Mouse (Mus musculus) MN1 (cell line): Measurements from ENCODE around the gene Gale.
"Not testable (repeated sequence)": the region's sequence is repeated elsewhere in the genome, so short reads cannot be mapped to it uniquely, and the experiment has no call there.

Source experiments
- DNase-seq: peaks from one replicate; pipeline ENCODE4 v3.0.0-alpha.2; 2016; ENCODE audit warnings: low spot score

The Gale gene

GRCm38 (mm10) chr4:135970585-135970984 is 7.1 kb downstream of the Gale start:
- DNase-seq: no peak

DNA sequence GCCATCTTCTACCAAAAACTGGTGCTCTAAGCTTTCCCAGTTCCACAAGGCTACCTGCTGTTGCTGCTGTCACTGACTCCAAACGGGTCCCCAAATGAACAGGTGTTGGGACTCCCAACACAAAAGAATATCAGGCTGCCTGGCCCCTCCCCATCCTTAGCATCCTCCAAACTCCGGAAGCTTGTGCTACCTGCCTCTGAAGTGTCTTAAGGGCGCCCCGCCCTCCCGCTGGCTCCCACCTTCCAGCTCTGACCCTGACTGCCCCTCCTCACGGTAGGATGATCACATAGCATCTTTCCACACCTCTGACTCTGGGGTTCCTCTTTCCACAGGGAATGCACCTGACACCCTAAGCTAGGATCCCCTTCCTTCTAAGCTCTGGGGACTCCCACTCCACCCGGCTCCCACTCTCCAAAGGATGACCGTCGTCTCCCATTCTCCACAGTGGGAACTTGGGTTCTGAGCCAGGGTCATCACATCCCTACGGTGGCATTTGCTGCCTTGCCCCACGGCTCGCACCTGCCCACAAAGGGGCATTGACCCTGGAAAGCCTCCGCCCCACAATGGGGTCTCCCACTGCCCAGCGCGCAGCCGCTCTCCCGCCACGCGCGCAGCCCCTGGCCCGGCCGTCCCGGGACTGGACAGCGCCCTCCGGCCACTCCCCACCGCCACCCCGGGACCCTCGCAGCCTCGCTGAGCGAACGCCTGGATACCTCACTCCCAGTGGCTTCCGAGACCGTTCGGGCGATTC is 8.5 kb downstream of the Gale start:
- DNase-seq: peak; percentile 34

DNA sequence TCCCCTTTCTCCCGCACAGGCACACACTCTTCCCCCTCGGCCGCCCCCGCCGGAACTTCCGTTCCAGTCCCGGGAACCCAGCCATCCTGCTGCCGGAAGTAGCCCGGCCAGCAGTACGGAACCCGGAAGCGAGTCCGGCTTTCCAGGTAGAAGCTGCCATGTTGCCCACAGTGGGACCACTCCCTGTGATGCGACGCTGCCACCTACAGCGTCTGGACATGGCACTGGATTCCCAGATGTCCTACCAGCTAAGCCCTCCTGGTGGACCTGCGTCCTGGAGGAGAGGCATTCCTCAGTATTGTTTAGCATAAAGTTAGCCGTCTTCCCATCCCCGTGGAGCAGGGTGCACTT is 9.0 kb downstream of the Gale start, which contains the start of gene Lypla2:
Gene Lypla2 (minus strand): TSS at position 71 of the 351 bp plus-strand sequence.
- peak; percentile 84 for DNase-seq

DNA sequence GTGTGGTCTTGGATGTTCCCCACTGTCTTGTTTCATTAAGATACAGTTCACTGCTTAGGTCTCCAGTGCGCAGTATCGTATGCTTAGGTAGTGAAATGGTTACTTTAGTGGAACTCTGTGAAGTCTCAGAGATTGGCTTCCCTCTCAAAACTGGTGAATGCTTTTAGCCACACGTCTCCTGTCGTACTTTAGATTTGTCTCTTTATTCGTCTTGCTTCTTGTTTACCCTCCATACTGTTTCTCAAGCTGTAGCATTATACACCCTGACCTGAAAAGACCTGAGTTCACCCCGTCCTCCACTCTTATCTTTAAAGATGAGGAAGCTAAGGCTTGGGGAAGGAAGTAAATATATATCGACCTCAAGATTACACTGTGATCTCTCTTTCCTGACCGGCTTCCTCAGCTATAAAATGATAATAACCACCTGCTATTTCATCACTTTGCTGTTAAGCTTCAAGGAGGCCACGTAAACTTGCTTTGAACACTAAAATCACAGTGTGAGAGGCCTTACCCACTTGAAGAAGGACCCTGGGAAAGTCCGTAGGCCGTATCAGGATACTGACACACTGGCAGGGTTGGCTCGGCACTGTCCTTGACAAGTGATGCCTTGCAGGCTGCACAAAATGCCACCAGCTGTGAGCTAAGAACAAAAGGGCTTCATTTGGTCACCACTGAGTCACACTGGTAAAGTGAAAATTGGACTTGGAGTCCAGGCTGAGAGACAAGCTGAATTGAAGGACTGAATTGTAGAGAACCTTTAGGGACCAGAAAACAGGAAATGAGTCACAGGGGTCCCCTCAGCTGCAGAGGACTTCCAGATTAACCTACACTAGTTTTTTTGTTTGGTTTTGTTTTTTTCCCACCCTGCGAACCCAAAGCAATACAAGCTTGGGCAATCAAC is 9.6 kb downstream of the Gale start:
- peak; percentile 69 for DNase-seq

DNA sequence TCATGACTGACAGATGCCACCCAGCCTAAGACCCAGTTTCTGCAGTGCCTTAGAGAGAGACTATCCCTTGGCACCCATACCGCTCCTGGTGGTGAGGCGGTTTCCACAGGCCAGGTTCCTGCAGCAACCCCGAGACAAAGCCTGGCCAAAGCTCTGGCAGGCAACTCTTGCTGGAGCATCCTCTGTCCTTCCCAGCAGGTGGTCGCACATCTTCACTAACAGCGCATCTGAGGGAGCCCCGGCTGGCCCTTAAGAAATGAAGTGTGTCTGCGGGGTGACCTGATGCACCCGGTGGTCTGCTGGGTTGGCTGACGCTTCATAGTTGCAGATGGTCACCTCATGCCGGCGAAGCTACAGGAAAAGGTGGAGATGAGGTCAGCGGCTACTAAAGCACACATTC is 12.6 kb downstream of the Gale start:
- no peak for DNase-seq

- DNase-seq: not testable (repeated sequence)
These were observed 16.7 kb downstream of the Gale start for GRCm38 (mm10) chr4:135980223-135980622.

GRCm38 (mm10) chr4:135981524-135982063 is 18.1 kb downstream of the Gale start:
- no peak for DNase-seq

- DNase-seq: no peak
These were observed 21.0 kb downstream of the Gale start for GRCm38 (mm10) chr4:135984556-135984955.

- no peak for DNase-seq
These were observed 21.7 kb downstream of the Gale start for GRCm38 (mm10) chr4:135985193-135985592.

GRCm38 (mm10) chr4:135985769-135986168 is 22.2 kb downstream of the Gale start:
- DNase-seq: no peak

DNA sequence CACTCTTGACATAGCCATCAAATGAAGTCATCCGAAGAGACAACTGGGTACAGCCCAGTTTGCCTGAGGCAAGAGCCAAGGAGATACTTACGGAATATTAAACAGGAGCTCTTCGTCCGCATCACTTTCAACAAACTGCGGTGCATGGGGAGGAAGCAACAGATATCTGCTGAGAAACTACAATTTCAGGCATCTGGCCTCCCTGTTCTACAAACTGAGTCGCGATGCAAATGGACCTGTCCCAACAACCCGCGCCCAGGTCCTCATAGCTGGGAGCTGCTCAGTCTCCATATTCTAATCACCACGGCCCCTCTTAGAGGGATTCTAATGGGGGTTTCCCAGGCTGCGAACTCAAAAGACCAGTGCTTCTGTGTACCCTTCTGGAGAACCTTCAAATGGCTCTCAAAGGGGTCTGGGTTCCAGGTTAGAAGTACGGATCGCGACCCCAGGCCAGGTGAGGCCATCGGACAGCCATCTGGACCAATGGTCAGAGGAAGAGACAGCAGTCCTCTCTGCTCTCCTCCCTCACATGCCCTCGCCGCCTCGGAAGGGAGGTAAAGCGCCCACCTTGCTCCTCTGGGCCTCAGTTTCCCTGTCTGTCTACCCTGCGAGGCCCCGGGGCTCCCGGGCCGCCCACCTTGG is 22.9 kb downstream of the Gale start:
- peak; percentile 37 for DNase-seq

DNA sequence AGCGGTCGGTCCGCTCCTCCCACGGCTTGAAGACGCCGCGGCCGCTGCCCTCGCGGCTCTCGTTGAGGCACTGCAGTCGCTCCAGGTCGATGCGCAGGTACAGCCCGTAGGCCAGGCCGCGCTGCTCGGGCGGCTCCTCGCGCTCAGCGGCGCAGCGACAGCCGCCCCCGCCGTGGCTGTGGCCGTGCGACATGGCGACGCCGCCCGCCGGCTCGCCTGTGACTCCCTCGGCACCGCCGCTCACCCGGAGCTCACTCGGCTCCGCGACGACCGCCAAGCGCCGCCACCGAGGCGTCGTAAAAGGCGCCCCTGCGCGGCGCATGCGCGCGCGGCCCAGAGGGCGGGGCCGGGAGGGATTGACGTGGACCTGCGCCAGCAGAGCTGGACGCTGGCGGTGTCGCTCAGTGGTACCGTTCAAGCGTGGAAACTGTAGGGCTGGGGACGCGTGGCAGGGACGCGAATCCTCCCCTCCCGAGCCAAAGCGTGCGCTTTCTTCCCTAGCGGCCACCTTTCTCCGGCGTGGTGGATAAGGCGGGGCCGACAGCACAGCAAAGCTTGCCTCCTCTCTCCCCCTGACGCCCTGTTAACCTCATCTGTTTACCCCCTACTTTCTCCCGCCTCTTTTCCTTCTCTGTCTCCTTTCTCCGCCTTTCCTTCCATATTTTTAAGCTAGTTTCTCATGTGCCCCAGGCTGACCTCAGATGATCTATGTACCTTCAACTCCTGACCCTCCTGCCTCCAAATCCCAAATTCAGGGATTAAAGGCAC is 23.6 kb downstream of the Gale start, which contains the start of gene Pithd1:
Gene Pithd1 (minus strand): TSS at position 322 of the 768 bp plus-strand sequence.
- DNase-seq: peak; percentile 97

DNA sequence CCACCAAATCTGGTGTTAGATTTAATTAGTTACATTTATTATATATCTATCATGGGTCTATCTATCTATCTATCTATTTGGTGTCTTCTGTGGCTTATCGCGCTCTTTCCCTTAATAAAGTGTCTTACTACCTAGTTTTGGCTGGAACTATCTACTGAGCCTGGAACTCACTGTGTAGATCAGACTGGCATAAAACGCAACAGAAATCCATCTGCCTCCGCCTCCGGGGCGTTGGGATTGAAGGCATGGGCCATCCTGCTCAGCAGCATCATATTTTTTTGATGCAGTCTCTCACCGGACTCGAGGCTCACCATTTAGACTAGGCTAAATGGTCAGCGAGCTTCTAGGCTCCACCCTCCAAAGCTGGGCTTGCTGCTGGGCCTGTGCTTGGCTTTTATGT is 24.2 kb downstream of the Gale start:
- peak; percentile 35 for DNase-seq

DNA sequence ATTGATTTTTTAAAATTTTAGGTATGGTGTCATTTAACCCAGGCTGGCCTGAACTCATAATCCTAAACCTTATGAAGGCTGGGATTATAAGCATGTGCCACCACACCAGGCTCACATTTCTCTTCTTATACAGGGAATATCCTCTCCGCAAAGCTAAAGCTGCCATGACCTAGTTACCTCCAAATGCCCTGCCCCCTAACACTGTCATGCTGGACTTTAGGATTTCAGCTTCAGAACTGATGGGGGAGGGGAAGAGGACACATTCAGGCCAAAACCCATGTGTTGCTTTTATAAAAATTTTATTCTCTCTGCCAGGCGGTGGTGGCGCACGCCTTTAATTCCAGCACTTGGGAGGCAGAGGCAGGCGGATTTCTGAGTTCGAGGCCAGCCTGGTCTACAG is 30.4 kb downstream of the Gale start:
- DNase-seq: no peak

GRCm38 (mm10) chr4:135995118-135995517 is 31.6 kb downstream of the Gale start:
- DNase-seq: no peak

DNA sequence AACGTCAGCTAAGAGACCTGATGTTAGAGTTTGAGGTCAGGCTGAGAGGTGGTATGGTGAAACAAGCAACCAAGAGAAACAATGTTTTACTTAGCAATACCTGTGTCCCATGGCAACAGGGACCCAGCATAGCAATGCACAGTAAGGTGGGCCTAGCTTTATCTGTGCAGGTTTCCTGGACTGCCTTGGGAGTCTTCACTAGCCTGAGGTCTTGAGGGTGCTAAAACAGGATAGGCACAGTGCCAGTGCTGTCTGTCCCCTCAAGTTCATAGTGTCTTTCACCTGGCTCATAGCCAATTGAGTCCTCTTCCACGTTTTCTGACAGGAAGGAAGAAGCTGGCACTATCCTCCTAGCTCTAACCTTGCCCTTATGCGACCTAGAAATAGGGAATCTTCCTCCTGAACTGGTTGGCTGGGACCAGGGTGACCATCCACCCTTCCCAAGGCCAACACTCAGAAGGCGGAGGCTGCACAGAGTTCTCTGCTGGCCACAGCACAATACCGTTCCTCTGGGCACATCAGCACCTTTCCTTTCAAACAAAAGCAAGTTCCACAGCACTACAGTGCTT is 40.7 kb downstream of the Gale start:
- DNase-seq: no peak

GRCm38 (mm10) chr4:136004921-136005320 is 41.4 kb downstream of the Gale start:
- no peak for DNase-seq

GRCm38 (mm10) chr4:136006821-136007220 is 43.3 kb downstream of the Gale start:
- DNase-seq: no peak

DNA sequence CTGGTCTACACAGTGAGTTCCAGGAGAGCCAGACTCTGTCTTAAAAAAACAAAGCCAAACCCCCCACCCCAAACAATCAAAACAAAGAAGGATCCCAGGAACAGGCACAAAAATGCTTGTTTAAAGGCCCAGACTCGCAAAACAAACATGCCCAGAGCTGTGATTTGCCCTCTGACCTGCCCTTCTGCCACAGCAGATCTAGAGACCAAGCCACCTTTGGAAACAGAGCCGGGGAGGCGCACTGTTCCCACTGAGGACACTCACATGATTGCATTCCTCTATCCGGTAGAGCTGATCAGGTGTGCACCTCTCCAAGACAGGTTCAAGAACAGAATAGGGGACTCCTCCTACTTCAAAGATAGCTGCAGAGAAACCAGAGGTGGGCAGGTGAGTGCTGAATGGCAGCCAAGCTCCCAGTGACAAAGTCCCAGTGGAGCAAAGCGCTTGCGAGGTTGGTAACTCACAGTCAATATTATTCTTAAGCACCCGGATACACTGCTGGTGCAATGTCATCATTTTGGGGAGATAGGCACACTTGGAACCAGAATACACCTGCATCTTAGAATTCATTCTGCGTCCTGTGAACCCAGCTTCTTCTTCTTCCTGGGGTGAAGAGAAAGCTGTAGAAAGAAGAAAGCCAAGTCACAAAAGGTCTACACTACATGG is 45.4 kb downstream of the Gale start:
- no peak for DNase-seq

DNA sequence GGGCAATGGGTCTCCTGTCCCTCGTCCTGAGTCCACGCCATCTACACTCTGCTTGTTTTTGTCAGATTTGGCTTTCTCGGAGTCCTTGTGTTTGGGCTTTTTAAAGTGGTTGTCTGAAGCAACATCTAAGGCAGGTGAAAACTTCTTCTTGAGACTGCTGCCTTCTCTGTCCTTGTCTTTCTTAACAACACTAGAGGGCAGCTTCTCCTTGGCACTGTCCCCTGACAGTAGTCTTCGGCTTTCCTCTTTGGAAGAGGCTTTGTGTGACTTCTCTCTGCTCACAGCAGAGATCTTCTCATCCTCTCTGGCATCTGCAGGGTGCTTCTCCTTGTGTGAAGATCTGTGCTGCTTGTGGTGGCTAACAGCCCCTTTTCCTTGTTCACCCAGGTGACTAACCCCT is 47.1 kb downstream of the Gale start:
- DNase-seq: no peak
